Mouse (Mus musculus) kidney, adult 11 months (tissue): ENCODE data around the gene Gng7.
A peak's percentile ranks its signal among the peaks of the same experiment; 100 is the strongest.

ENCODE experiments used
- DNase-seq: peaks from one replicate; pipeline ENCODE4 v3.0.0; 2022

Gene Gng7

GRCm38 (mm10) chr10:80940320-80940987, 74.3 kb downstream of the Gng7 start:
- DNase-seq = peak; percentile 90

DNA sequence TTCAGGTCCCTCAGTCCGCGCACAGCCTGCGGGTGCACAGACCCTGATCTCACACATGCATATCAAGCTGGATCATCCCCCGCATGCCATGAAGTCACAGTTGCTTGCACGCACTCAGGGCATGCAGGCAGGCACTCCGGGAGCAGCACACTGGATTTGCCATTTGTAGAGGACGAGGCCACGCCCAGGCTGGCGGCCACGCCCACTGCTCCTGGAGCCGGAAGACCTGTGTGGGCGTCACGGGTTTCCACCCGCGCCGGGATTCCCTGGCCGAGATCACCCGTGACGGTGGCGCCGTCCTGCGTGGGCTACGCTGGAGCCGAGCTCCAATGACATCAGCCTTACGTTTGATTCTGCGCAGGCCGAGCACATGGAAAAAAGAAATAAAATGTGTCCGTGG, 75.1 kb downstream of the Gng7 start:
- peak; percentile 87 for DNase-seq

- no peak for DNase-seq
These were observed 75.8 kb downstream of the Gng7 start for GRCm38 (mm10) chr10:80938831-80939550.

DNA sequence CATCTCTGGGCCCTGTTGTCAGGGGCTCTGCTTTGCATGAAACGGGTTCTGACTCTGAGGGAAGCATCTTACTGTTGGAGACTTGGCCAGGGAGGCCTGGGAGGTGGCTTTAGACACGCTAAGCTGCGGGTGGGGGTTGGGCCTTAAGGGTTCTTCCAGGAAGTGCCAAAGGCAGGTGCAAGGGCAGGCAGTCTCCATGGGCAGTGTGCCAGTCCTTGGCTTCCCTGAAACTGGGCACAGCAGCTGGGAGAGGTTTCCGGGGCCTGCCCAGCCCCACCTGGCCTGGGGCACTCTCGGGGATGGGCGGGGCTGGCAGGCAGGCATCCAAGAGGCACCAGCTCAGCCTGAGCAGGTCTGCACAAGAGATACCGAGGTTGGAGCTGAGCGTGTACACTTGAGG, 77.1 kb downstream of the Gng7 start:
- DNase-seq = peak; percentile 88

- no peak for DNase-seq
These were observed 78.0 kb downstream of the Gng7 start for GRCm38 (mm10) chr10:80936810-80937164.

DNA sequence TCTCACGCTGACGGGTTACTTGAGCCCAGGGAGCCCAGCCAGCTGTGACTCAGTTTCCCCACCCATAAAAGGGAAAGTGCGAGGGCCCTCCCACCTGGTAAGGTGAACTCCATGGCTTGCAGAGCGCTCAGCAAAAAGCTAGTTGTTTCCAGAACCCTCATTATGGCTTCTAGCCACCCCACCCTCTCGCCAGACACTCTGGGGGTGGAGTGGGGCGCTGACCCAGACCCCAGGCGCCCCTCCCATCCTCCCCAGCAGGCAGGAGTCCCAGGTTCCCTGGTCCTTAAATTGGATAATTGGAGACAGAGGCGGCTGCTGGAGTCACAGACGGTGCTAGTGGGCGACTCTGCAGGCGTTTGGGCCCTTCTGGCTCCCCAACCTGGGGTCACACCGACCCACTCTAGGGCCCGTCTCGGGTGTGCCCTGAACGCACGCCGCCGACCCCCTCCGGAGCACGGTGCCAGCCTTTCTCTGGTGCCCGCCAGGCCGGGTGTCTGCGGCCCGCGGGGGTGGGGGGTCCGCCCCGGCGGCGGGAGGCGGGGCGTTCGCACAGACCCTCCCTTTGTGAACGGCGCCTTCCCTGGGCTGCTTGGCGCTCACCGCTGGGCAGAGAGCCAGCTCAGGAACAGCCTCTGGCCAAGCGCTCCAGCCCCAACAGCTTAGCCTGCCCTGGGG, 78.5 kb downstream of the Gng7 start:
- peak; percentile 52 for DNase-seq

- no peak for DNase-seq
These were observed 79.0 kb downstream of the Gng7 start for GRCm38 (mm10) chr10:80935698-80936097.

DNA sequence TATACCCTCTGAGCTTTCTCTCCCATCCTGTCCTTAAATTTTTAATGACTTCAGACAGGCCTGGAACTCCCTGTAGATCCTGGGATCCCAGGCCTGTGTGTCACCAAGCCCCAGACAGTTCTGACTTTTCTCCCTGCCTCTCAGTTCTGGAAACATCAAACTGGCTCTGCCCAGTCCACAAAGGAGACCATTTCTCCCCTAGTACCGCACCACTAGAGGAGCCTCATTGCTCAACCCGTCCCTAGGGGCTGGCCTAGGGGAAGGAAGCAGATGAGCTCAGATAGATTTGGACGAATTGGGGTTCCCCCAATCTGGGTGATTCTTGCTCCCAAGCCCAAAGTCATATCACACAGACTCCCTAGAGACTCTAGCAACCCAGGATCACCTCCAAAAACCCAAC, 79.5 kb downstream of the Gng7 start:
- DNase-seq = no peak

- DNase-seq = no peak
These were observed 80.4 kb downstream of the Gng7 start for GRCm38 (mm10) chr10:80934136-80934985.

GRCm38 (mm10) chr10:80933421-80933979, 81.2 kb downstream of the Gng7 start:
- no peak for DNase-seq

DNA sequence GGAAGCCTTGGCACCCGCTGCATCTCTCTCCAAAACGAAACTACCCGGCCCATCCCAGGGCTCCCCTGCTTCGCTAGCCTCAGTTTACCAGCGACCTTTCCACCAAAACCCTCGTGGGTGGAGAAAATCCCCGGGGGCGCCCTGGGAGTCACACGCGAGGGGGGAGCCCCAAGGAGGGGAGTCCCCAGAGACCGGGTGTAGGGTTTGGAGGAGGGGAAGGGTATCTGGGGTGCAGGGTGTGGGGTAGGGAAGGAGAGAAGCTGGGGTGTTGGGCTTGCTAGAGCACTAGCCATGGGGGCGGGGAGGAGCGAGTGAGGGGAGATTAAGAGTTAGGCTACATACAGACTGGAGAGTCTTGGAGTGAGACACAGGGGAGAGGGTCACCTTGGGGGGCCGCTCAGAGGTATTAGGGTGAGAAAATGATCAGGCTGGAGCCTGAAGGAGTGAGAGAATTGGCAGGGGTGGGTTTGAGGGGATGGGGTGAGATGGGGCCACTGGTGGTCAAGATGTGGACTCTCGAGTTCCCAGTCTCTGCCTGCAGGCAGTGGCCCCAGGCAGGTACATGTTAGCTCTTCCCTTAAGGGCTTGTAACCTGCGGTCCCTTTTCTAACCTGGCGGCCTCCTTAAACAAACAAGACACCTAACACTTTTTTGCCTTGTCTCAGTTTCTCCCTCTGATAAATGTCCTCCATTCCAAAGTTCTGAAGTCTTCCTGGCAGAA, 81.9 kb downstream of the Gng7 start:
- DNase-seq = no peak

- DNase-seq = no peak
These were observed 82.5 kb downstream of the Gng7 start for GRCm38 (mm10) chr10:80932206-80932605.

- no peak for DNase-seq
These were observed 83.0 kb downstream of the Gng7 start for GRCm38 (mm10) chr10:80931695-80932094.

- DNase-seq = peak; percentile 69
These were observed 83.5 kb downstream of the Gng7 start for GRCm38 (mm10) chr10:80931153-80931671.

- no peak for DNase-seq
These were observed 84.2 kb downstream of the Gng7 start for GRCm38 (mm10) chr10:80930361-80931152.

GRCm38 (mm10) chr10:80929299-80930226, 85.2 kb downstream of the Gng7 start, which contains the start of gene Gadd45b:
Gadd45b (plus strand) TSS chr10:80930073.
- DNase-seq = peak; percentile 98

- DNase-seq = peak; percentile 81
These were observed 86.0 kb downstream of the Gng7 start for GRCm38 (mm10) chr10:80928586-80929298.

DNA sequence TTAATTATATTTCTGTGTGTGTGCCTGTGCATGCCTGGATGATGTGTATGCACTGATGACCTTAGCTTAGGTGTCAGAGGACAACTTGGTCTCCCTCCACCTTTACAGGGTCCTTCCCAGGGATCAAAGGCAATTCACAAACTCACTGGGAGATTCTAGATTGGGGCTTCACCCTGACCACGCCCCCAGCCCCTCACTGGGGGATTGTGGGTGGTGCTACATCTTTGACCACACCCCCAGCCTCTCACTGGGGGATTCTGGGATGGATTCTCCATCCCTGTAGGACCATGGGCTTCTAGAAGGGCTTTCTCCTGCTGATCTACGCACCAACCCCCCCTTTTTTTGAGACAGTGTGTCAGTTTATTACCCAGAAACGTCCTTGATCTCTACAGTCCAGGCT, 89.3 kb downstream of the Gng7 start:
- no peak for DNase-seq

DNA sequence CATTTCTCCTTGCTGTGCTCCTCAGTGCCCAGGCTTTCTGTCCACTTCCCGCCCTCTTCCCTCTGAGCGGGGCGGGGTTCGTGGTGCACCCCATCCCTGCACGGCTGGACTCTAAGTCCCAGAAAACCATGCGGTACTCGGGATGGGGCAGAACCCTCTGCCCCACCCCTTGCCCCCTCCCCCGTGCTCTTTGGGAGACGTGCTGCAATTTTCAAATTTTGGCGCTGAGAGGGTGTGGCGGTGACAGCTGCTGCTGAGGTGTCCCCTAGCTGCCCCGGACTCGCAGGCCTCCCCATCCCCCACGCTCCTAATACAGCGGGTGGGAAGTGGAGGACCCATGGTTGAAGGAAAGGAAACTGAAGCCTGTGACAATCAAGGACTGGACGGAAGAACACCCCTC, 92.8 kb downstream of the Gng7 start:
- no peak for DNase-seq
